Mouse (Mus musculus): ENCODE results near the gene Bax. TPM values are rescaled to one million over a fixed set of nuclear protein-coding genes. Genes with fewer than 3 reads are reported as not detected.
"Not testable (repeated sequence)": the region's sequence is repeated elsewhere in the genome, so short reads cannot be mapped to it uniquely, and the experiment has no call there.

Gene Bax
- polyA plus RNA-seq, 1 experiment = 642 TPM

DNA sequence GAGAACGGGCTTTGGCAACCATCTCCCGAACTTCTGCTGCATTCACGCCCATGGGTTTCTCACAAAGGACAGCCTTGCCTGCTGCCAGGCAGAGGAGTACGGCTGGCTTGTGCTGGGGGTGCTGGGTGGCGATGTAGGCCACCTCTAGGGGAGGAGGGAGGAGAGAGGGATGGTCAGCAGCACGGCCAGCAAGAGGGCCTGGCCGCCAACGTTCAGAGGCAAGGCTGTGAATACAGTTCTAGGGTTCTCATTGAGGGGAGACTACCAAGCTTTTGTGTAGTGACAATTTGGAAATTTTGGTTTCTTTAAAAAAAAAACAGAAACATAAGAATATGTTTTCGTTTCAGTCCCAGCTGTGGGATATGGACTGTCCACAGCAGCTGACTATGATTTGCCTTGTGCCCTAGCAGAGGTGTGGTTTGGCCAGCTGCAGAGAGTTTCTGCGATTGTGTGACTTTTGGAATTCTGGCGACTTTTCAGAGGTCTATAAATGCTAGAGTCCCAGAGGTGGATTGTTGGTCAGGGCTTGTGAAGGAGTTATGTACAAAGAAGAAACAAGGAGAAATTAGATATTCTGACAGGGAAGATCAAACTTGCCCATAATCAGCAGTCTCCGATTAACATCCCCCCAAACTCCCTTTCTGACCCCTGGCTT lies 20.2 kb upstream of the Bax start, which contains the start of gene Gm45808:
Gene Gm45808, minus strand, starts transcription at position 51 of the 655 bp plus-strand sequence.
- H3K79me2 ChIP-seq (ENCODE audit: control insufficient read depth, insufficient read depth) = no peaks in the 10 kb centered on the region
- H3K4me3 ChIP-seq (ENCODE audit: insufficient read depth, poor library complexity, severe bottlenecking) = no peak within 1 kb of the TSS
- TF ChIP-seq MAX (IDR thresholded peaks at IDR 0.05) (no peak), CTCF (IDR thresholded peaks at IDR 0.05; ENCODE audit: control insufficient read depth, insufficient read depth, insufficient read length) (no peak), CEBPB (IDR thresholded peaks at IDR 0.05; ENCODE audit: low read depth) (no peak), MYOG (IDR thresholded peaks at IDR 0.05; ENCODE audit: control insufficient read depth, extremely low read depth, insufficient read length) (no peak), FOSL1 (IDR thresholded peaks at IDR 0.05; ENCODE audit: insufficient read depth, low read length, poor library complexity, severe bottlenecking) (no peak), MYOD1 (IDR thresholded peaks at IDR 0.05; ENCODE audit: control insufficient read depth, insufficient read length, low read depth) (no peak), USF1 (IDR thresholded peaks at IDR 0.05; ENCODE audit: low read depth) (no peak)
- no peaks in the 10 kb centered on the region for H3K79me3 ChIP-seq (ENCODE audit: low read depth)
- no peak within 1 kb of the TSS for H3ac ChIP-seq (ENCODE audit: control insufficient read depth, insufficient read length, low read depth)
- no peaks in the 10 kb centered on the region for H3K36me3 ChIP-seq (ENCODE audit: control insufficient read depth, insufficient read depth)
- no peaks in the 10 kb centered on the region for H3K27me3 ChIP-seq (ENCODE audit: control insufficient read depth, insufficient read depth, insufficient read length)

DNA sequence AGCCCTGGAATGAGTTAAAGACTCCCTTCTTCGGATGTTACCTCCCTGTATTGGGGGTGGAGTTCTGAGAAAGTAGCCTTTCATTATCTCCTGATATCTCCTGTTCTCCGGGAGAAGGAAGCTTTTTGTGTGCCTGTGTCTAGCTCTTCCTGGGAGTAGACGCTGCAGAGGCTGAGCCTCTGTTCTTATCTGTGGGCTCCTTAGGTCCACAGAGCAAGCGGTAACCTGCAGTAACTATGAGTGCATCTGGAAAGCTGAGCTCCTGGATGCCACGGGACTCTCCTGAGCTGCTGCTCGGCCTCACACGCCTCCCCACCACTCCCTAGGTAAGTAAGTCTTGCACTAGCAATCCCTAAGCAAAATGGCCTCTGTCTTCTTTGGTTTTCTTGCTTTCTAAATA lies 19.5 kb upstream of the Bax start:
- Histone ChIP-seq H3ac (ENCODE audit: control insufficient read depth, insufficient read length, low read depth) (no peak overlapping the region), H3K27me3 (ENCODE audit: control insufficient read depth, insufficient read depth, insufficient read length) (no peaks in the 10 kb centered on the region), H3K36me3 (ENCODE audit: control insufficient read depth, insufficient read depth) (no peaks in the 10 kb centered on the region), H3K79me2 (ENCODE audit: control insufficient read depth, insufficient read depth) (no peaks in the 10 kb centered on the region), H3K79me3 (ENCODE audit: low read depth) (no peaks in the 10 kb centered on the region), H3K4me3 (ENCODE audit: insufficient read depth, poor library complexity, severe bottlenecking) (no peak overlapping the region)
- TF ChIP-seq FOSL1 (IDR thresholded peaks at IDR 0.05; ENCODE audit: insufficient read depth, low read length, poor library complexity, severe bottlenecking) (no peak), CEBPB (IDR thresholded peaks at IDR 0.05; ENCODE audit: low read depth) (no peak), CTCF (IDR thresholded peaks at IDR 0.05; ENCODE audit: control insufficient read depth, insufficient read depth, insufficient read length) (no peak), USF1 (IDR thresholded peaks at IDR 0.05; ENCODE audit: low read depth) (no peak), MYOD1 (IDR thresholded peaks at IDR 0.05; ENCODE audit: control insufficient read depth, insufficient read length, low read depth) (no peak), MAX (IDR thresholded peaks at IDR 0.05) (no peak), MYOG (IDR thresholded peaks at IDR 0.05; ENCODE audit: control insufficient read depth, extremely low read depth, insufficient read length) (no peak)

- H3K4me3 ChIP-seq (ENCODE audit: insufficient read depth, poor library complexity, severe bottlenecking); H3K79me2 ChIP-seq (ENCODE audit: control insufficient read depth, insufficient read depth); H3ac ChIP-seq (ENCODE audit: control insufficient read depth, insufficient read length, low read depth); H3K79me3 ChIP-seq (ENCODE audit: low read depth); H3K27me3 ChIP-seq (ENCODE audit: control insufficient read depth, insufficient read depth, insufficient read length); H3K36me3 ChIP-seq (ENCODE audit: control insufficient read depth, insufficient read depth): not testable (repeated sequence)
Measured at GRCm38 (mm10) chr7:45484985-45485384, 18.3 kb upstream of the Bax start.

- no peak for TF ChIP-seq CTCF (IDR thresholded peaks at IDR 0.05; ENCODE audit: control insufficient read depth, insufficient read depth, insufficient read length)
- no peak for TF ChIP-seq MYOD1 (IDR thresholded peaks at IDR 0.05; ENCODE audit: control insufficient read depth, insufficient read length, low read depth)
- no peak for TF ChIP-seq MAX (IDR thresholded peaks at IDR 0.05)
- no peak for TF ChIP-seq CEBPB (IDR thresholded peaks at IDR 0.05; ENCODE audit: low read depth)
- no peak for TF ChIP-seq FOSL1 (IDR thresholded peaks at IDR 0.05; ENCODE audit: insufficient read depth, low read length, poor library complexity, severe bottlenecking)
- no peak for TF ChIP-seq MYOG (IDR thresholded peaks at IDR 0.05; ENCODE audit: control insufficient read depth, extremely low read depth, insufficient read length)
- no peak for TF ChIP-seq USF1 (IDR thresholded peaks at IDR 0.05; ENCODE audit: low read depth)
- Histone ChIP-seq H3K36me3 (ENCODE audit: control insufficient read depth, insufficient read depth) (no peaks in the 10 kb centered on the region), H3K4me3 (ENCODE audit: insufficient read depth, poor library complexity, severe bottlenecking) (no peak overlapping the region), H3K79me3 (ENCODE audit: low read depth) (no peaks in the 10 kb centered on the region), H3K27me3 (ENCODE audit: control insufficient read depth, insufficient read depth, insufficient read length) (no peaks in the 10 kb centered on the region), H3K79me2 (ENCODE audit: control insufficient read depth, insufficient read depth) (no peaks in the 10 kb centered on the region), H3ac (ENCODE audit: control insufficient read depth, insufficient read length, low read depth) (no peak overlapping the region)
Measured at GRCm38 (mm10) chr7:45482166-45482565, 15.5 kb upstream of the Bax start.

GRCm38 (mm10) chr7:45481374-45481927 lies 14.8 kb upstream of the Bax start, which contains the start of gene Tulp2:
Gene Tulp2, plus strand, starts transcription at chr7:45481877.
- Histone ChIP-seq H3K27me3 (ENCODE audit: control insufficient read depth, insufficient read depth, insufficient read length) (no peaks in the 10 kb centered on the region), H3K79me2 (ENCODE audit: control insufficient read depth, insufficient read depth) (no peaks in the 10 kb centered on the region), H3ac (ENCODE audit: control insufficient read depth, insufficient read length, low read depth) (no peak within 1 kb of the TSS), H3K36me3 (ENCODE audit: control insufficient read depth, insufficient read depth) (no peaks in the 10 kb centered on the region), H3K4me3 (ENCODE audit: insufficient read depth, poor library complexity, severe bottlenecking) (no peak within 1 kb of the TSS), H3K79me3 (ENCODE audit: low read depth) (no peaks in the 10 kb centered on the region)
- no peak for TF ChIP-seq MYOD1 (IDR thresholded peaks at IDR 0.05; ENCODE audit: control insufficient read depth, insufficient read length, low read depth)
- TF ChIP-seq USF1 (IDR thresholded peaks at IDR 0.05; ENCODE audit: low read depth) = no peak
- TF ChIP-seq CEBPB (IDR thresholded peaks at IDR 0.05; ENCODE audit: low read depth) = no peak
- no peak for TF ChIP-seq MAX (IDR thresholded peaks at IDR 0.05)
- TF ChIP-seq MYOG (IDR thresholded peaks at IDR 0.05; ENCODE audit: control insufficient read depth, extremely low read depth, insufficient read length) = no peak
- TF ChIP-seq FOSL1 (IDR thresholded peaks at IDR 0.05; ENCODE audit: insufficient read depth, low read length, poor library complexity, severe bottlenecking) = no peak
- no peak for TF ChIP-seq CTCF (IDR thresholded peaks at IDR 0.05; ENCODE audit: control insufficient read depth, insufficient read depth, insufficient read length)

DNA sequence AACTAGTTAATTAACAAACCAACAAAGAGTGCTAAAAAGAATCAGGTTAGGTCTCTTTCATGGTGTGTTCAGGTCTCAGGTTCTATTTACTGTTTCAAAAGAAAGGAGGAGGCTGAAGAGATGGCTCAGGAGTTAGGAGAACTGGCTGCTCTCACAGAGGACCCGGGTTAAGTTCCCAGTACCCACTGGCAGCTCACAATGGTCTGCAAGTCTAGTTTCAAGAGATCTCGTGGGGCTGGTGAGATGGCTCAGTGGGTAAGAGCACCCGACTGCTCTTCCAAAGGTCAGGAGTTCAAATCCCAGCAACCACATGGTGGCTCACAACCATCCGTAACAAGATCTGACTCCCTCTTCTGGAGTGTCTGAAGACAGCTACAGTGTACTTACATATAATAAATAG lies 13.6 kb upstream of the Bax start:
- H3ac ChIP-seq (ENCODE audit: control insufficient read depth, insufficient read length, low read depth); H3K36me3 ChIP-seq (ENCODE audit: control insufficient read depth, insufficient read depth); H3K4me3 ChIP-seq (ENCODE audit: insufficient read depth, poor library complexity, severe bottlenecking); H3K27me3 ChIP-seq (ENCODE audit: control insufficient read depth, insufficient read depth, insufficient read length); H3K79me2 ChIP-seq (ENCODE audit: control insufficient read depth, insufficient read depth); H3K79me3 ChIP-seq (ENCODE audit: low read depth): not testable (repeated sequence)

All from C2C12 (cell line).